Mouse (Mus musculus): Measurements from ENCODE around the gene Hook2. TPM values are rescaled to one million over a fixed set of nuclear protein-coding genes. Genes with fewer than 3 reads are reported as not detected.
A peak's percentile ranks its signal among the peaks of the same experiment; 100 is the strongest.

The Hook2 gene
- 31.3 and 39.8 TPM in 2 replicates for polyA plus RNA-seq (2015; fragmentation: Nextera tagmentation; extraction: Ambion mirVana)

DNA sequence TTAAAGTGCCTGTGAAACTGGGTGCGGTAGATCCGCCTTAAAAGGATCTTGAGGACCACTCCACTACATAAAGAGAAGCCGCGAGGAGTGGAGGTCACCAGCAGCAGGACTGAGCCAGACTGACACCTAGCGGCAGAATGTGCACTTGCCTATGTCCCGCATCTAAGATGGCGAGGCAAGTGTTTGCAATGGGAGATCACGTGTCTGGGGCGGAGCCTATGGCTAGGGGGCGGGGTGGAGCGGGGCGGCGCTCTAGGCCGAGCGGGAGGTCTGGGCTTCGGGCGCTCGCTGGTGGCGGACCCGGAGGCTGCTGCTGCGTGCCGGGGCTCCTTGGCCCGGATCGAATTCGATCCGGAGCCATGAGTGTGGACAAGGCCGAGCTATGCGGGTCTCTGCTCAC, at the start of gene Hook2:
Gene Hook2 (plus strand): TSS at position 255 of the 400 bp plus-strand sequence.
- ATAC-seq: peak; percentile 89
- Histone ChIP-seq H3K27me3 (replicated peaks; ENCODE audit: control insufficient read depth, insufficient read depth, low read length) (peaks cover 10% of the 10 kb centered on the region; the same call in 1 of the 2 replicates), H3K4me2 (ENCODE audit: low read length) (peak within 1 kb of the TSS; percentile 97), H3K27ac (ENCODE audit: low read length) (peak within 1 kb of the TSS; percentile 82), H3K36me3 (ENCODE audit: control insufficient read depth, insufficient read depth) (no peaks in the 10 kb centered on the region), H3K9ac (replicated peaks; ENCODE audit: low read depth, low read length) (peak within 1 kb of the TSS; percentile 81), H3K4me3 (replicated peaks; ENCODE audit: low read length) (peak within 1 kb of the TSS; percentile 74), H3K4me1 (replicated peaks; ENCODE audit: control insufficient read depth, insufficient read depth, low read length) (peaks cover 25% of the 10 kb centered on the region), H3K9me3 (ENCODE audit: control insufficient read depth, low read length) (no peaks in the 10 kb centered on the region)
- 0% methylated on average over 26 of the region's 28 CpGs for WGBS

DNA sequence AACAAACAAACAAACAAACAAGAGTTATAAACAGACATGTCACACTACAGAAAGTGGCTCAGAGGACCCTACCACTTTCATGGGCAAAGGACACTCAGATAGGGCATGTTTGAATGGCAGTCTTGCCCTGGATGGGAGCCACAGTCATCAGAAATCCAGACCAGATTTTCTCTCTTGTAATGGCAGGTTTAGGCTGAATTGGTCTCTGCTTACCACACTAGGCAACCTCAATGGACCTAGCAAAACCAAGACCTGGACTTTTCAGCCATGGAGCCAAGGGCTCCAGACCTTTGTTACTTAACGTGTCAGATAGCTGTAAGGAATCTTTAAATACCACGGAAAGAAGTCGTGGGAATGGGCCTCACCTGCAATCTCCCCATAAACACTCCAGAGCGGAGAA, 46.7 kb upstream of the Hook2 start:
- H3K9me3 ChIP-seq (ENCODE audit: control insufficient read depth, low read length): no peaks in the 10 kb centered on the region
- H3K9ac ChIP-seq (replicated peaks; ENCODE audit: low read depth, low read length): no peak overlapping the region
- H3K4me2 ChIP-seq (ENCODE audit: low read length): no peak overlapping the region; the same call in 1 of the 2 replicates
- WGBS: 21% methylated on average over 4 of the region's 4 CpGs
- no peak overlapping the region for H3K27ac ChIP-seq (ENCODE audit: low read length)
- no peak overlapping the region for H3K4me3 ChIP-seq (replicated peaks; ENCODE audit: low read length)
- ATAC-seq: no peak
- peaks cover 26% of the 10 kb centered on the region for H3K4me1 ChIP-seq (replicated peaks; ENCODE audit: control insufficient read depth, insufficient read depth, low read length)
- H3K27me3 ChIP-seq (replicated peaks; ENCODE audit: control insufficient read depth, insufficient read depth, low read length): peaks cover 23% of the 10 kb centered on the region
- H3K36me3 ChIP-seq (ENCODE audit: control insufficient read depth, insufficient read depth): no peaks in the 10 kb centered on the region

DNA sequence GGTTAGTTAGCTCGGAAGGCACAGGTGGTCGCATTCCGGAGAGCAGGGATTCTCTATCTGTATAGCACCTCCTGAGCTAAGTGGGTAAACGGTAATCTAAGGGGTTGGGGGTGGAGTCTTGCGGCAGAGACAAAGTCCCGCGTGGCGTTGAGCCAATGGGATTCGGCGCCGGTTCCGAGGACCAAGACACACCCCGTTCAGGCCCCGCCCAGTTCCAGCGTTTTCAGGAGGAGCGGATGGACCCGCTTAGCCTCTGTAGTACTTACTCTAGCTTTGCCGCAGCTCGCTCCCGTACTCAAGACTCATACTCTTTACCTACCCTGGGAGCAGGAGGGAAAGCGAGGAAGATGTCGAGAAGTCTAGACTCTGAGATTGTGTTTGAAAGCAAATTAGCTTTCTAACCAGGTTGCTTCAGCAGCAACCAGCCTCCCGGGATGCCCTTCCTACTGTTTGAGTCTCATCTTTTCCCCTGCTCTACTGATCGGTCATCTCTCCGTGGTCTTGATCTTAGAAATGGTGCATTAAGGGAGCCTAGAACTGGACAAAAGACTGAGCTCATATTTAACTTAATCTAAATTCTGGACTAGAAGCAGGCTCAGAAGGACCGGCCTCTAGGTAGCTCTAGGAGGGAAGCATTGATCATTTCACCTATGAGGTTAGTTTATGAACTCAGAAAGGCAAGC, 45.8 kb upstream of the Hook2 start:
- 1% methylated on average over 26 of the region's 26 CpGs for WGBS
- H3K4me1 ChIP-seq (replicated peaks; ENCODE audit: control insufficient read depth, insufficient read depth, low read length): peaks cover 26% of the 10 kb centered on the region
- H3K9me3 ChIP-seq (ENCODE audit: control insufficient read depth, low read length): no peaks in the 10 kb centered on the region
- peak overlapping the region; percentile 83 for H3K4me3 ChIP-seq (replicated peaks; ENCODE audit: low read length)
- H3K27ac ChIP-seq (ENCODE audit: low read length): no peak overlapping the region
- H3K9ac ChIP-seq (replicated peaks; ENCODE audit: low read depth, low read length): no peak overlapping the region
- ATAC-seq: peak; percentile 16; the same call in 1 of the 2 replicates
- peak overlapping the region; percentile 87 for H3K4me2 ChIP-seq (ENCODE audit: low read length)
- H3K27me3 ChIP-seq (replicated peaks; ENCODE audit: control insufficient read depth, insufficient read depth, low read length): peaks cover 23% of the 10 kb centered on the region
- H3K36me3 ChIP-seq (ENCODE audit: control insufficient read depth, insufficient read depth): no peaks in the 10 kb centered on the region

DNA sequence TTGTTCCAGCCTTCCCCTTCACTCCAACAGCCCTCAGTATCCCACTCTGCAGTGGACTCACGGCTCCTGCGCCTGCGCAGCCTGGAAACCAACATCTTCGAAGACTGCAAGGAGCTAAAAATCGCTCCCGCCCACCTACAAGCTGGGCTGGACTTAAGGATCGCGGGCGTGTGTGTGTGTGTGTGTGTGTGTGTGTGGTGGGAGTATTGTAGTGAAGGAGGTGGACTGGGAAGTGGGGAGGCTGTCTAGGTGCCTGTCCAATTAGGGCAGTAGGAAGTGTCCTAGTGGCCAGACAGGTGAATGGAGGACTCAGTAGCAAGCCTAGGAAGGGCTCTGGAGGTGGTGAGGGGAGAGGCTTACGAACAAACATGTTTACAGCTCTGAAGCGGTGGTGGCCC, 45.2 kb upstream of the Hook2 start:
- ATAC-seq: peak; percentile 51
- peaks cover 26% of the 10 kb centered on the region for H3K4me1 ChIP-seq (replicated peaks; ENCODE audit: control insufficient read depth, insufficient read depth, low read length)
- peak overlapping the region; percentile 83 for H3K4me3 ChIP-seq (replicated peaks; ENCODE audit: low read length)
- under 1% methylated on average over 11 of the region's 11 CpGs for WGBS
- H3K9me3 ChIP-seq (ENCODE audit: control insufficient read depth, low read length): no peaks in the 10 kb centered on the region
- no peak overlapping the region for H3K27ac ChIP-seq (ENCODE audit: low read length)
- H3K36me3 ChIP-seq (ENCODE audit: control insufficient read depth, insufficient read depth): no peaks in the 10 kb centered on the region
- peak overlapping the region; percentile 83 for H3K9ac ChIP-seq (replicated peaks; ENCODE audit: low read depth, low read length)
- H3K27me3 ChIP-seq (replicated peaks; ENCODE audit: control insufficient read depth, insufficient read depth, low read length): peaks cover 30% of the 10 kb centered on the region
- peak overlapping the region; percentile 87 for H3K4me2 ChIP-seq (ENCODE audit: low read length)

DNA sequence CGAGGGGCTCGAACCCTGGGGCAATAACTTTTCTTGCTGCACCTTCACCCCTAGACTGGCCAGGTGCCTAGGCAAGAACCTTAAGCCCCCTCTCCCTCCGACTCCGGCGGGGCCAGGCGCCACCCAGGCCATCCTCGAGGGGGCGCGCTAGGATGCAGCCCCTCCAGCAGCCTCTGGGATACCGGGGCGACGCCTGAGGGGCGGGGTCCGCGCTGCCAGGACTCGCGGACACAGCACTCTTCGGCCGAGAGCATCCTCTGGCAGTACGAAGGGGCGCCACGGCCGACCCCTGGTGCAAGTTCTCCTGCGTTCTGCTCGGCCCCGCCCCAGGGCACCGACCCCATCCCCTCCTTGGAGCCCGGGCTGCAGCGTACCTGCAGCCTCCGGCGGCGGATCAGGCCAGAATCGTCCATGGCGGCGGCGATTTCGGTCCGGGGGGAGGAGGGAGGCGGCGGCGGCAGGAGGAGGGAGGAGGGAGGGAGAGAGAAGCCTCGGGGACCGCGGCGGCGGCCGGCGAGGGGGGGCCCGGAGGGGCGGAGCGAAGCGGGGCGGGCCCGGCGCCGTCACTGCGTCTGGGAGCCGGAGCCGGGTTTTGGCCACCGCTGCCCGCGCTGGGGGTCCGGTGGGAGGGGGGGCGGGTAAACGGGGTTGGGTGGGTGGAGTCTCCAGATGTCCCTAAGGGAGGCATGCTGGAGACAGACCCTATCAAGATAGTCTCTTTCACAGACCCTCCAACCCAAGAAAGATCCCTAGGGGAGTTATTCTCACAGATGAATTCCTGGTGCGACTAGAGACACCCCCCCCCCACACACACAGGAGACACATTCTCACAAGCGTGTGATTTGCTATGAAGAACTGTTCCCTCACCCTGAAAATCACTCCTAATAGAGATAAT, 44.5 kb upstream of the Hook2 start:
- Histone ChIP-seq H3K9ac (replicated peaks; ENCODE audit: low read depth, low read length) (peak overlapping the region; percentile 83), H3K4me1 (replicated peaks; ENCODE audit: control insufficient read depth, insufficient read depth, low read length) (peaks cover 26% of the 10 kb centered on the region), H3K36me3 (ENCODE audit: control insufficient read depth, insufficient read depth) (no peaks in the 10 kb centered on the region), H3K27ac (ENCODE audit: low read length) (peak overlapping the region; percentile 60), H3K4me3 (replicated peaks; ENCODE audit: low read length) (peak overlapping the region; percentile 83), H3K4me2 (ENCODE audit: low read length) (peak overlapping the region; percentile 87), H3K9me3 (ENCODE audit: control insufficient read depth, low read length) (no peaks in the 10 kb centered on the region), H3K27me3 (replicated peaks; ENCODE audit: control insufficient read depth, insufficient read depth, low read length) (peaks cover 35% of the 10 kb centered on the region)
- ATAC-seq: peak; percentile 57
- 2% methylated on average over 46 of the region's 67 CpGs for WGBS

DNA sequence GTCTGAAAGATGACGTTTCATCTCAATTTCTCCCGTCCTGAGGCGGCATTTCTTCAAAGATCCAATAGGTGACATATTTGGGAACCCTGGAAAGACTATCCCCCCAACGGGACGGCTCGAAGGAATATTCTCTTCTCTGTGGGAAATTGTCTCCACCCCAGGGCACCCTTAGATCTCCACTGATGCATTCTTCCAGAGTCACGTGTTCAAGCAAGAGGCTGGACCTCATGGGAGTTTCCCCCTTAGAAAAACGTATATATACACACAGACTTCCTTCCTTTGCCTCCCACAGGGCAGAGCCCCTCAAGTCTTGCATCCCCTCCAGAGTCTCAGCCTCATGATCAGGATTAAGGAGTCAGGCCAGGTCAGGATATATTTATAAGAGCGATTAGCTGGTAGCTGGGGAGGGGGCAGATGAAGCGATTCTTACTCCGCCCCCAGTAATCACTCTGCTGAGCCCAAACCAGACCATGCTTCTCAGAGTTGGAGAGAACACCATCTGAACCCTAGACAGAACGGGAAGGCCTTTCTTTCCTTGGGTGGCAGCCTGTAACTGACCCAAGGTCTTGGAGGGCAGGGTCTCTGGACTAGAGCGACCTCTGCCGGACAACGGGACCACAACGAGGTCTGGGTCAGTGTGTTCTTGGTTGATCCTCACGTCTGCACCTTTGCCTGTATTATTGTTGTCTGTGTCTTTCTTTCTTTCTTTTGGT, 43.7 kb upstream of the Hook2 start, which contains the start of gene Rtbdn:
Gene Rtbdn (plus strand): TSS at position 464 of the 713 bp plus-strand sequence.
- ATAC-seq: 0 out of 2 replicates have a peak, but pooled peaks have one; percentile 27
- Histone ChIP-seq H3K9me3 (ENCODE audit: control insufficient read depth, low read length) (no peaks in the 10 kb centered on the region), H3K9ac (replicated peaks; ENCODE audit: low read depth, low read length) (peak within 1 kb of the TSS; percentile 83), H3K27ac (ENCODE audit: low read length) (peak within 1 kb of the TSS; percentile 60), H3K4me3 (replicated peaks; ENCODE audit: low read length) (peak within 1 kb of the TSS; percentile 83), H3K4me2 (ENCODE audit: low read length) (peak within 1 kb of the TSS; percentile 87), H3K27me3 (replicated peaks; ENCODE audit: control insufficient read depth, insufficient read depth, low read length) (peaks cover 35% of the 10 kb centered on the region), H3K36me3 (ENCODE audit: control insufficient read depth, insufficient read depth) (no peaks in the 10 kb centered on the region), H3K4me1 (replicated peaks; ENCODE audit: control insufficient read depth, insufficient read depth, low read length) (peaks cover 26% of the 10 kb centered on the region)
- WGBS: 4% methylated on average over 17 of the region's 17 CpGs

DNA sequence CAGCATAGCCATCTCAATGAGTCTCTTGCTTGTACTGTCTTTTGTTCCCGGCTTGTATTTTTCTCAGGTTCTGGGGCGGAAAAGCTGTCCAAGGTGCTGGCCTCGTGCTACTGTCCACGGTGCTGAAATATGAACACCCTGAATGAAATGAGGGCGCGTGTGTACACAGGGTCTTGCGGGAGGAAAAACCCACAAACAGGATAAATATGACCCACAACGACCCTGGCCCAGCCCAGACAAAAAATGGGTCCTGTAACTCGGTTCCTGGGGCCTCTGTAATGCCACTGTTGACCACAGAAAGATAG, 43.2 kb upstream of the Hook2 start:
- no peaks in the 10 kb centered on the region for H3K9me3 ChIP-seq (ENCODE audit: control insufficient read depth, low read length)
- no peak for ATAC-seq
- H3K4me2 ChIP-seq (ENCODE audit: low read length): peak overlapping the region; percentile 87; the same call in 1 of the 2 replicates
- no peak overlapping the region for H3K27ac ChIP-seq (ENCODE audit: low read length)
- peaks cover 35% of the 10 kb centered on the region for H3K27me3 ChIP-seq (replicated peaks; ENCODE audit: control insufficient read depth, insufficient read depth, low read length)
- H3K4me1 ChIP-seq (replicated peaks; ENCODE audit: control insufficient read depth, insufficient read depth, low read length): peaks cover 26% of the 10 kb centered on the region
- no peak overlapping the region; the same call in 1 of the 2 replicates for H3K9ac ChIP-seq (replicated peaks; ENCODE audit: low read depth, low read length)
- H3K36me3 ChIP-seq (ENCODE audit: control insufficient read depth, insufficient read depth): no peaks in the 10 kb centered on the region
- H3K4me3 ChIP-seq (replicated peaks; ENCODE audit: low read length): no peak overlapping the region; the same call in 1 of the 2 replicates
- 16% methylated on average over 9 of the region's 9 CpGs for WGBS

DNA sequence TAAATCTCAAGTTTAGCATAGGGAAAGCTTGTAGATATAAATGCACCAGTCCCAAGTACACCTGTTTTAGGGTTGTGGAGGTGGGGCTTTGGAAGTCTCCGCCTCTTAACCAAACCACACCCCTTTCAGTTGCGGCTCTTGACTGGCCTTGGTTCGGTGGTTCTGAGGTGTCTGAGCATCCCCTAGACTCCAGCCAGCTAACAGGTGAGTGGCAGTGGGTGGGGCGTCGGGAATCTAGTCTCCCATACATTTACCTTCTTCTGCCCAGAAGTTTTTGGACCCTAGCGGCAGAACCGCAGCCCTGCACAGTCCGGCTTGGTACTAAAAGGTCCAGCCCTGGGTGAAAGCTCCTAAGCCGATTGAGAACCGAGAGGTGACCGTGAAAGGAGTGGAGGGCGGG, 40.6 kb upstream of the Hook2 start:
- ATAC-seq: no peak
- H3K4me3 ChIP-seq (replicated peaks; ENCODE audit: low read length): no peak overlapping the region
- WGBS: 17% methylated on average over 12 of the region's 12 CpGs

More for the DNA sequence above, 40.6 kb upstream of the Hook2 start:
- no peak overlapping the region for H3K4me2 ChIP-seq (ENCODE audit: low read length)
- no peaks in the 10 kb centered on the region for H3K36me3 ChIP-seq (ENCODE audit: control insufficient read depth, insufficient read depth)
- H3K9me3 ChIP-seq (ENCODE audit: control insufficient read depth, low read length): no peaks in the 10 kb centered on the region
- H3K4me1 ChIP-seq (replicated peaks; ENCODE audit: control insufficient read depth, insufficient read depth, low read length): peaks cover 19% of the 10 kb centered on the region
- H3K27ac ChIP-seq (ENCODE audit: low read length): no peak overlapping the region
- H3K27me3 ChIP-seq (replicated peaks; ENCODE audit: control insufficient read depth, insufficient read depth, low read length): peaks cover 25% of the 10 kb centered on the region
- H3K9ac ChIP-seq (replicated peaks; ENCODE audit: low read depth, low read length): no peak overlapping the region

Measured in forebrain, embryonic 16.5 days (tissue).